Mouse (Mus musculus) CH12.LX (cell line): ENCODE measurements around the gene Capn3. TPM values are rescaled to one million over a fixed set of nuclear protein-coding genes. Genes with fewer than 3 reads are reported as not detected.

ENCODE experiments used
- DNase-seq: peaks from one replicate; pipeline ENCODE4 v3.0.0-alpha.2; 2013; ENCODE audit errors: extremely low read depth
- H3K27ac ChIP-seq: 2 replicates; pipeline ENCODE4 v1.5.1; 2012; ENCODE audit warnings: low read depth, mild to moderate bottlenecking, control low read depth, moderate library complexity; ENCODE audit not compliant: insufficient read depth
- H3K27me3 ChIP-seq: replicated peaks from 2 replicates; pipeline ENCODE3; 2012; ENCODE audit warnings: inconsistent platforms
- H3K36me3 ChIP-seq, 2 experiments: replicated peaks in 1 of 2; 2 replicates each; pipeline versions ENCODE3 to v1.6.1; 2012; ENCODE audit warnings: inconsistent platforms in 1 of 2, low read length in 1 of 2, mild to moderate bottlenecking in 1 of 2, mixed read lengths in 1 of 2, moderate library complexity in 1 of 2; ENCODE audit not compliant: control insufficient read depth in 1 of 2, insufficient read depth in 1 of 2
- H3K4me1 ChIP-seq, 2 experiments: 2 replicates each; pipeline ENCODE4 v1.6.1; 2012; ENCODE audit warnings: inconsistent platforms in 1 of 2, moderate library complexity in 1 of 2; ENCODE audit not compliant: insufficient read depth in 2 of 2, control insufficient read depth in 1 of 2
- H3K4me2 ChIP-seq: 2 replicates; pipeline ENCODE4 v1.6.1; 2012; ENCODE audit warnings: low read depth, mild to moderate bottlenecking, control low read depth; ENCODE audit not compliant: poor library complexity, insufficient read depth, severe bottlenecking
- H3K4me3 ChIP-seq, 3 experiments: fragments of 150-350 bp in 1 of 3; sonication (generic) in 1 of 3; replicated peaks in 1 of 3; 2 replicates each; pipeline versions ENCODE3 to v1.5.1; 2011 to 2012; ENCODE audit warnings: low read depth in 2 of 3, low read length in 2 of 3, mild to moderate bottlenecking in 2 of 3, moderate library complexity in 2 of 3, control low read depth in 1 of 3, improper control_type of control experiment in 1 of 3, inconsistent platforms in 1 of 3, mixed read lengths in 1 of 3; ENCODE audit not compliant: poor library complexity in 1 of 3
- H3K79me2 ChIP-seq: replicated peaks from 2 replicates; pipeline ENCODE4 v1.6.1; 2012; ENCODE audit warnings: mild to moderate bottlenecking, moderate library complexity; ENCODE audit not compliant: control insufficient read depth, poor library complexity, insufficient read depth, severe bottlenecking; ENCODE audit errors: extremely low read depth
- H3K9ac ChIP-seq: 2 replicates; pipeline ENCODE4 v1.6.1; 2012; ENCODE audit warnings: low read depth, mild to moderate bottlenecking, control low read depth, moderate library complexity; ENCODE audit not compliant: insufficient read depth
- H3K9me3 ChIP-seq: replicated peaks from 2 replicates; pipeline ENCODE3; 2012; ENCODE audit warnings: low read length, inconsistent platforms, mixed read lengths
- CHD1 ChIP-seq: IDR thresholded peaks from 2 replicates; pipeline ENCODE4 v1.6.1; 2012; ENCODE audit warnings: low read depth, low read length, improper control_type of control experiment, inconsistent platforms
- CTCF ChIP-seq, 2 experiments: IDR thresholded peaks in 1 of 2; conservative IDR thresholded peaks in 1 of 2; 2 replicates each; pipeline ENCODE4 v1.5.1; 2011 to 2012; ENCODE audit warnings: low read depth in 2 of 2, low read length in 2 of 2, improper control_type of control experiment in 1 of 2, inconsistent platforms in 1 of 2, mild to moderate bottlenecking in 1 of 2, moderate library complexity in 1 of 2
- E2F4 ChIP-seq: IDR thresholded peaks from 2 replicates; pipeline ENCODE4 v1.6.1; 2011; ENCODE audit warnings: low read depth, low read length, improper control_type of control experiment; ENCODE audit not compliant: insufficient replicate concordance
- ELF1 ChIP-seq: IDR thresholded peaks from 2 replicates; pipeline ENCODE4 v1.6.1; 2014; ENCODE audit warnings: low read depth, mild to moderate bottlenecking, inconsistent platforms, low read length, improper control_type of control experiment
- JUN ChIP-seq: IDR thresholded peaks from 2 replicates; pipeline ENCODE4 v1.6.1; 2011; ENCODE audit warnings: low read depth, mild to moderate bottlenecking, low read length, improper control_type of control experiment, moderate library complexity; ENCODE audit not compliant: insufficient read depth
- JUND ChIP-seq: conservative IDR thresholded peaks from 2 replicates; pipeline ENCODE4 v1.6.1; 2011; ENCODE audit warnings: low read depth, low read length, improper control_type of control experiment
- MAFK ChIP-seq: IDR thresholded peaks from 2 replicates; pipeline ENCODE4 v1.6.1; 2011; ENCODE audit warnings: low read length, improper control_type of control experiment; ENCODE audit not compliant: insufficient replicate concordance
- MAZ ChIP-seq: IDR thresholded peaks from 2 replicates; pipeline ENCODE4 v1.6.1; 2012; ENCODE audit warnings: low read depth, mild to moderate bottlenecking, inconsistent platforms, low read length, improper control_type of control experiment, moderate library complexity
- MXI1 ChIP-seq: IDR thresholded peaks from 2 replicates; pipeline ENCODE4 v1.6.1; 2011; ENCODE audit warnings: mild to moderate bottlenecking, low read depth, low read length, improper control_type of control experiment
- MYC ChIP-seq: IDR thresholded peaks from 2 replicates; pipeline ENCODE4 v1.6.1; 2011; ENCODE audit warnings: low read depth, mild to moderate bottlenecking, improper control_type of control experiment, low read length
- NRF1 ChIP-seq: IDR thresholded peaks from 2 replicates; pipeline ENCODE4 v1.6.1; 2014; ENCODE audit warnings: low read depth, mild to moderate bottlenecking, inconsistent platforms, low read length, improper control_type of control experiment, moderate library complexity
- POLR2A ChIP-seq: IDR thresholded peaks from 2 replicates; pipeline ENCODE4 v1.6.1; 2011; ENCODE audit warnings: low read depth, mild to moderate bottlenecking, improper control_type of control experiment, low read length
- RAD21 ChIP-seq: IDR thresholded peaks from 2 replicates; pipeline ENCODE4 v1.6.1; 2011; ENCODE audit warnings: low read depth, mild to moderate bottlenecking, low read length, improper control_type of control experiment, moderate library complexity
- RCOR1 ChIP-seq: conservative IDR thresholded peaks from 2 replicates; pipeline ENCODE4 v1.6.1; 2012; ENCODE audit warnings: low read depth, mild to moderate bottlenecking, inconsistent platforms, low read length, improper control_type of control experiment
- SMC3 ChIP-seq: IDR thresholded peaks from 2 replicates; pipeline ENCODE4 v1.6.1; 2011; ENCODE audit warnings: low read depth, low read length, improper control_type of control experiment
- TBP ChIP-seq: conservative IDR thresholded peaks from 2 replicates; pipeline ENCODE4 v1.6.1; 2011; ENCODE audit warnings: low read depth, low read length, improper control_type of control experiment
- TCF12 ChIP-seq: IDR thresholded peaks from 2 replicates; pipeline ENCODE4 v1.6.1; 2014; ENCODE audit warnings: low read depth, mild to moderate bottlenecking, inconsistent platforms, low read length, improper control_type of control experiment
- ZKSCAN1 ChIP-seq: IDR thresholded peaks from 2 replicates; pipeline ENCODE4 v1.6.1; 2012; ENCODE audit warnings: low read depth, inconsistent platforms, low read length, improper control_type of control experiment, borderline replicate concordance
- ZMIZ1 ChIP-seq: IDR thresholded peaks from 2 replicates; pipeline ENCODE4 v1.6.1; 2012; ENCODE audit warnings: low read depth, mild to moderate bottlenecking, inconsistent platforms, low read length, improper control_type of control experiment
- dilution Hi-C: fragments of 300-500 bp; cut with MboI; formaldehyde crosslinking; loops from 2 replicates; pipeline ENCODE4 v1.14.3; 2020; ENCODE audit warnings: low sequenced_read_pairs; ENCODE audit not compliant: extremely low pct_unique_long_range_greater_than_20kb, extremely low pct_ligation_motif_present
- in situ Hi-C: fragments of 300-500 bp; cut with MboI; formaldehyde crosslinking; loops from 3 replicates; pipeline ENCODE4 v1.14.3; 2019; ENCODE audit warnings: low sequenced_read_pairs, low pct_ligation_motif_present, low pct_unique_long_range_greater_than_20kb, mixed read lengths
- polyA plus RNA-seq: library from polyadenylated mRNA; unstranded; fragments of >175 nt; gene quantifications from 2 replicates; pipeline ENCODE4 v1.2.1, GENCODE M21; 2012; ENCODE audit warnings: low read depth; ENCODE audit not compliant: insufficient read length
- total RNA-seq, 2 experiments: library from RNA; depleted of rRNA; stranded (reverse); fragments of 300-350 nt in 1 of 2; fragments of >200 nt in 1 of 2; gene quantifications; 2 replicates each; pipeline ENCODE4 v1.2.3; 2012 to 2014

Gene Capn3
- total and polyA plus RNA-seq, 3 experiments = 3.2 to 7.4 (median 7.2) TPM

- Histone ChIP-seq H3K27ac (no peak overlapping the region), H3K4me3 (no peak overlapping the region), H3K79me2 (no peaks in the 10 kb centered on the region), H3K4me1 (peaks cover 0 to 5% of the 10 kb centered on the region in 2 experiments; a peak in 1 of 4 replicates), H3K9me3 (no peaks in the 10 kb centered on the region), H3K9ac (no peak overlapping the region), H3K4me2 (no peak overlapping the region), H3K27me3 (no peaks in the 10 kb centered on the region), H3K36me3 (peaks cover 2 to 4% of the 10 kb centered on the region in 2 experiments)
- dilution Hi-C loops = no loop called here
- in situ Hi-C loops = no loop called here
- DNase-seq = peak; percentile 12
- TF ChIP-seq ZMIZ1 (no peak), MAFK (no peak), TCF12 (no peak), JUN (no peak), TBP (no peak), ELF1 (no peak), MYC (no peak), E2F4 (no peak), RAD21 (peak; percentile 39), MXI1 (no peak), RCOR1 (no peak), CHD1 (no peak), JUND (no peak), NRF1 (no peak), POLR2A (no peak), SMC3 (no peak), CTCF (conservative IDR thresholded peaks at IDR 0.05 in 1 of 2, IDR thresholded peaks at IDR 0.05 in 1 of 2; ENCODE audit: low read depth in 2 of 2, low read length in 2 of 2) (peak in 1 of 2 experiments; percentile 47; a peak in 2 of 4 replicates), MAZ (no peak)
These were observed 8.5 kb upstream of the Capn3 start for GRCm38 (mm10) chr2:120447306-120447705.

DNA sequence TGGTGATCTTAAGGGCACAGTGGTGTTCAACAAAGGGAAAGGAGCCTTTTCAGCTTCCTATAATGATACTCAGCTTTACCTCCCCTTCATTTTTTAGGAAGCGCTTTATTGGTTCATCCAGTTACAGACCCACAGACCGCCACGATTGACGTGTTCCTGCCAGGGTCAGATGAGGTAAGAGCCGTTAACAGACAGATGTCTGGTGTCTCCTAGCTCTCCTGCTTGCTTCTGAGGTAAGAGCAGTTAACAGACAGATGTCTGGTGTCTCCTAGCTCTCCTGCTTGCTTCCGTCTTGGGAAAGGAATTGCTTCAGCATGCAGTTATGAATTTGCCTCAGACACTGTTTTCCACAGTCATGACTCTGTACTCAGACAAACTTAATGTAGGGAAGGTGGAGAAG is 5.1 kb upstream of the Capn3 start:
- Histone ChIP-seq H3K9me3 (no peaks in the 10 kb centered on the region), H3K36me3 (peaks cover 2 to 4% of the 10 kb centered on the region in 2 experiments), H3K4me2 (no peak overlapping the region), H3K9ac (no peak overlapping the region), H3K79me2 (no peaks in the 10 kb centered on the region), H3K4me3 (no peak overlapping the region), H3K27ac (no peak overlapping the region), H3K27me3 (no peaks in the 10 kb centered on the region), H3K4me1 (peaks cover 0 to 5% of the 10 kb centered on the region in 2 experiments; a peak in 1 of 4 replicates)
- dilution Hi-C loops (no loop called here), in situ Hi-C loops (loop anchor here (25.0 kb wide), 1 partner anchor 662 kb away; the partner anchor contains the start of gene Tgm7)
- no peak for TF ChIP-seq JUND
- no peak for TF ChIP-seq ZKSCAN1
- no peak for TF ChIP-seq MAFK
- TF ChIP-seq NRF1 = no peak
- no peak for DNase-seq
